Mouse (Mus musculus): Measurements from ENCODE around the gene Ly6g6c.

Ly6g6c gene

GRCm38 (mm10) chr17:35045807-35046680 lies 19.1 kb upstream of the Ly6g6c start:
- ChIA-PET CTCF (interaction anchor here in 3 of 4 experiments (0.6 to 2.6 kb wide), 13 partner anchors 13 to 121 kb away, joined by 3 to 13 read pairs (median 5); partner anchors contain the start of gene Ddah2 (in 1 of the 3)), POLR2A (interaction anchor here (0.5 to 8.9 kb wide), 62 partner anchors 8 to 442 kb away, joined by 3 to 105 read pairs (median 5); partner anchors contain the start of genes Ddah2 (in 3 of the 4), Sapcd1 (in 3 of the 4), D17H6S53E (in 2 of the 4) and Ddx39b (in 2 of the 4))

- ChIA-PET POLR2A (interaction anchor here (0.6 to 8.9 kb wide), 62 partner anchors 8 to 443 kb away, joined by 3 to 105 read pairs (median 5); partner anchors contain the start of genes Ddah2 (in 3 of the 4), Sapcd1 (in 3 of the 4), D17H6S53E (in 2 of the 4) and Ddx39b (in 2 of the 4)), CTCF (interaction anchor here in 3 of 4 experiments (1.0 to 2.6 kb wide), 12 partner anchors 12 to 120 kb away, joined by 3 to 13 read pairs (median 6); partner anchors contain the start of gene Ddah2 (in 1 of the 3))
These were observed 18.3 kb upstream of the Ly6g6c start, which contains the start of gene Msh5 for GRCm38 (mm10) chr17:35046681-35047455. Gene Msh5, minus strand, starts transcription at chr17:35046745.

- ChIA-PET POLR2A (interaction anchor here (0.6 to 8.9 kb wide), 12 partner anchors 12 to 105 kb away, joined by 3 to 105 read pairs (median 3); partner anchors contain the start of genes Ddah2 (in 2 of the 4) and Gpank1 (in 2 of the 4)), CTCF (interaction anchor here in 2 of 4 experiments (0.6 to 1.4 kb wide), 2 partner anchors 40 to 63 kb away, joined by 5 to 8 read pairs; no protein-coding TSS in a partner anchor)
These were observed 17.5 kb upstream of the Ly6g6c start for GRCm38 (mm10) chr17:35047688-35048087.

- CTCF ChIA-PET: interaction anchor here in 3 of 4 experiments (0.6 to 1.4 kb wide), 5 partner anchors 23 to 489 kb away, joined by 3 to 5 read pairs (median 4); no protein-coding TSS in a partner anchor
These were observed 16.8 kb upstream of the Ly6g6c start for GRCm38 (mm10) chr17:35048149-35048931.

GRCm38 (mm10) chr17:35048932-35049440 lies 16.2 kb upstream of the Ly6g6c start:
- POLR2A ChIA-PET: interaction anchor here in 3 of 4 experiments (0.6 to 8.9 kb wide), 14 partner anchors 11 to 154 kb away, joined by 3 to 105 read pairs (median 4); partner anchors contain the start of genes Ddah2 (in 2 of the 3) and Sapcd1 (in 1 of the 3)
- CTCF ChIA-PET: interaction anchor here in 2 of 4 experiments (0.6 to 2.1 kb wide), 5 partner anchors 11 to 490 kb away, joined by 3 to 8 read pairs (median 4); partner anchors contain the start of genes Ddah2 (in 1 of the 2) and Ltb (in 1 of the 2)

More at GRCm38 (mm10) chr17:35048149-35048931, 16.8 kb upstream of the Ly6g6c start:
- POLR2A ChIA-PET: interaction anchor here (0.6 to 8.9 kb wide), 14 partner anchors 12 to 115 kb away, joined by 3 to 105 read pairs (median 3); partner anchors contain the start of genes Ddah2 (in 2 of the 4) and Gpank1 (in 2 of the 4)

- CTCF ChIA-PET: interaction anchor here in 3 of 4 experiments (0.6 to 2.1 kb wide), 7 partner anchors 10 to 477 kb away, joined by 3 to 8 read pairs (median 3); partner anchors contain the start of genes Ddah2 (in 1 of the 3) and Ltb (in 1 of the 3)
These were observed 15.6 kb upstream of the Ly6g6c start, which contains the start of gene Clic1 for GRCm38 (mm10) chr17:35049561-35050016. Gene Clic1, plus strand, starts transcription at chr17:35049966.

GRCm38 (mm10) chr17:35050126-35050750 lies 14.9 kb upstream of the Ly6g6c start:
- ChIA-PET POLR2A (interaction anchor here (0.5 to 8.9 kb wide), 26 partner anchors 9 to 196 kb away, joined by 3 to 105 read pairs (median 4); partner anchors contain the start of gene Ddah2 (in 2 of the 4)), CTCF (interaction anchor here in 2 of 4 experiments (0.6 to 2.1 kb wide), 5 partner anchors 9 to 478 kb away, joined by 3 to 8 read pairs (median 3); partner anchors contain the start of gene Ddah2 (in 1 of the 2))

More at GRCm38 (mm10) chr17:35049561-35050016, 15.6 kb upstream of the Ly6g6c start, which contains the start of gene Clic1:
- POLR2A ChIA-PET: interaction anchor here (0.6 to 8.9 kb wide), 20 partner anchors 10 to 197 kb away, joined by 3 to 105 read pairs (median 4); partner anchors contain the start of genes Ddah2 (in 2 of the 4) and Sapcd1 (in 1 of the 4)

- ChIA-PET CTCF (interaction anchor here (0.6 to 2.1 kb wide), 12 partner anchors 8 to 468 kb away, joined by 3 to 16 read pairs (median 4); partner anchors contain the start of genes Abhd16a (in 1 of the 4) and Ddah2 (in 1 of the 4)), POLR2A (interaction anchor here (0.5 to 8.9 kb wide), 36 partner anchors 9 to 1291 kb away, joined by 3 to 105 read pairs (median 4); partner anchors contain the start of genes Ly6g6e (in 3 of the 4), Ddah2 (in 2 of the 4), H2-DMa (in 2 of the 4) and Hspa1b (in 1 of the 4))
These were observed 13.8 kb upstream of the Ly6g6c start for GRCm38 (mm10) chr17:35051156-35052086.

GRCm38 (mm10) chr17:35052271-35052798 lies 12.9 kb upstream of the Ly6g6c start:
- ChIA-PET CTCF (interaction anchor here in 3 of 4 experiments (1.0 to 1.5 kb wide), 4 partner anchors 9 to 36 kb away, joined by 3 to 5 read pairs (median 4); partner anchors contain the start of gene Abhd16a (in 1 of the 3)), POLR2A (interaction anchor here in 3 of 4 experiments (0.6 to 8.9 kb wide), 21 partner anchors 8 to 933 kb away, joined by 3 to 105 read pairs (median 4); partner anchors contain the start of genes Ddah2 (in 2 of the 3), H2-DMa (in 2 of the 3), Ly6g6e (in 2 of the 3) and Hspa1b (in 1 of the 3))

GRCm38 (mm10) chr17:35055691-35056495 lies 9.3 kb upstream of the Ly6g6c start:
- CTCF ChIA-PET: interaction anchor here in 1 of 4 experiments (0.5 kb wide), 1 partner anchor 89 kb away, joined by 7 read pairs; no protein-coding TSS in a partner anchor
- POLR2A ChIA-PET: interaction anchor here in 3 of 4 experiments (0.6 to 1.2 kb wide), 5 partner anchors 9 to 76 kb away, joined by 3 to 8 read pairs (median 3); partner anchors contain the start of gene Msh5 (in 1 of the 3)

- POLR2A ChIA-PET: interaction anchor here in 1 of 4 experiments (0.7 kb wide), 1 partner anchor 28 kb away, joined by 3 read pairs; no protein-coding TSS in a partner anchor
- CTCF ChIA-PET: no interaction called here
These were observed 8.1 kb upstream of the Ly6g6c start for GRCm38 (mm10) chr17:35057090-35057489.

GRCm38 (mm10) chr17:35058316-35058715 lies 6.9 kb upstream of the Ly6g6c start:
- POLR2A ChIA-PET: interaction anchor here in 3 of 4 experiments (0.6 to 5.6 kb wide), 46 partner anchors 10 to 327 kb away, joined by 3 to 105 read pairs (median 5); partner anchors contain the start of genes Ddx39b (in 3 of the 3), Msh5 (in 3 of the 3), Clic1 (in 2 of the 3) and D17H6S53E (in 2 of the 3)

More at GRCm38 (mm10) chr17:35058316-35058715, 6.9 kb upstream of the Ly6g6c start:
- CTCF ChIA-PET: interaction anchor here (0.5 to 2.5 kb wide), 14 partner anchors 12 to 729 kb away, joined by 3 to 13 read pairs (median 4); partner anchors contain the start of genes Abhd16a (in 1 of the 4), Csnk2b (in 1 of the 4), Gpank1 (in 1 of the 4) and Msh5 (in 1 of the 4)
